Mouse (Mus musculus) heart, embryonic 15.5 days (tissue): Measurements from ENCODE around the gene Mrps26. TPM values are rescaled to one million over a fixed set of nuclear protein-coding genes. Genes with fewer than 3 reads are reported as not detected.

Source experiments
- ATAC-seq: fragments of 200-750 bp; cut with Nextera tagmentation; replicated peaks from 2 replicates; pipeline ENCODE4 v1.8.0; 2017; ENCODE audit warnings: low read depth, moderate TSS enrichment; ENCODE audit not compliant: insufficient number of reproducible peaks, insufficient read depth, low FRiP score
- H3K27ac ChIP-seq: fragments of 300-500 bp; sonication (generic); 2 replicates; pipeline ENCODE4 v1.5.1; 2015; ENCODE audit warnings: mild to moderate bottlenecking, inconsistent platforms
- H3K27me3 ChIP-seq: fragments of 300-500 bp; sonication (generic); 2 replicates; pipeline ENCODE4 v1.6.1; 2015; ENCODE audit warnings: inconsistent platforms
- H3K36me3 ChIP-seq: fragments of 300-500 bp; sonication (generic); 2 replicates; pipeline ENCODE4 v1.6.1; 2015; ENCODE audit warnings: mild to moderate bottlenecking, inconsistent platforms
- H3K4me1 ChIP-seq: fragments of 300-500 bp; sonication (generic); replicated peaks from 2 replicates; pipeline ENCODE4 v1.6.1; 2015; ENCODE audit warnings: inconsistent platforms
- H3K4me2 ChIP-seq: fragments of 300-500 bp; sonication (generic); 2 replicates; pipeline ENCODE4 v1.6.1; 2015; ENCODE audit warnings: inconsistent platforms, mild to moderate bottlenecking, moderate library complexity
- H3K4me3 ChIP-seq: fragments of 300-500 bp; sonication (generic); 2 replicates; pipeline ENCODE4 v1.5.1; 2015; ENCODE audit warnings: mild to moderate bottlenecking, inconsistent platforms
- H3K9ac ChIP-seq: fragments of 300-500 bp; sonication (generic); 2 replicates; pipeline ENCODE4 v1.6.1; 2015; ENCODE audit warnings: mild to moderate bottlenecking, inconsistent platforms
- H3K9me3 ChIP-seq: fragments of 300-500 bp; sonication (generic); replicated peaks from 2 replicates; pipeline ENCODE4 v1.6.1; 2016; ENCODE audit warnings: inconsistent platforms
- whole genome bisulfite sequencing: fragments of 180-500 bp; shearing (Covaris S2); methylation state at CpG from one replicate; pipeline ENCODE4 v1.1.7; 2015; ENCODE audit warnings: mixed read lengths; 5-methylcytosine and 5-hydroxymethylcytosine counted together
- polyA plus RNA-seq: library from polyadenylated mRNA; unstranded; fragments of >200 nt; fragmentation: Nextera tagmentation; extraction: Ambion mirVana; gene quantifications from 2 replicates; pipeline ENCODE4 v1.2.1, GENCODE M21; 2015

The Mrps26 gene
- polyA plus RNA-seq, 1 experiment from 2014 or later: 61.2 TPM

- WGBS: 89% methylated on average over 8 of the region's 8 CpGs
- no peak overlapping the region for H3K9ac ChIP-seq
- no peak for ATAC-seq
- H3K27ac ChIP-seq: no peak overlapping the region
- peaks cover 70% of the 10 kb centered on the region for H3K36me3 ChIP-seq
- no peaks in the 10 kb centered on the region for H3K9me3 ChIP-seq
- no peak overlapping the region for H3K4me3 ChIP-seq
- no peak overlapping the region for H3K4me2 ChIP-seq
- H3K4me1 ChIP-seq: no peaks in the 10 kb centered on the region
- no peaks in the 10 kb centered on the region for H3K27me3 ChIP-seq
Observed at GRCm38 (mm10) chr2:130538876-130539546, 24.5 kb upstream of the Mrps26 start.

DNA sequence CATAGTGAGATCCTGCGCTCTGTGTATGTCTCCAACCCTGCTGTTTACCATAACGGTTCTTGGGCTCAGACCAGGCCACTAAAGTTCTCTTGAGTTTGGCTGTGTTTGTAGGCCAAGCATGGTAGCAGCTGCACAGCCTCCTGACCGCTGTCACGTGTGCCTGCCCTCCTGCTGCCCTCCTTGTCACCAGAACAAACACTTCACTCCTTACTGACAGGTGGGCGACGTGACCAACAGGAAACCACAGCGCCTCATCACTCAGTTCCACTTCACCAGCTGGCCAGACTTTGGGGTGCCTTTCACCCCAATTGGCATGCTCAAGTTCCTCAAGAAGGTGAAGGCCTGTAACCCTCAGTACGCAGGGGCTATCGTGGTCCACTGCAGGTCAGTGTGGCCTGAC lies 23.3 kb upstream of the Mrps26 start:
- Histone ChIP-seq H3K4me1 (no peaks in the 10 kb centered on the region), H3K27me3 (no peaks in the 10 kb centered on the region), H3K9me3 (no peaks in the 10 kb centered on the region), H3K4me3 (no peak overlapping the region), H3K4me2 (no peak overlapping the region), H3K9ac (no peak overlapping the region), H3K27ac (no peak overlapping the region), H3K36me3 (peaks cover 72% of the 10 kb centered on the region)
- WGBS: 77% methylated on average over 9 of the region's 9 CpGs
- ATAC-seq: no peak

DNA sequence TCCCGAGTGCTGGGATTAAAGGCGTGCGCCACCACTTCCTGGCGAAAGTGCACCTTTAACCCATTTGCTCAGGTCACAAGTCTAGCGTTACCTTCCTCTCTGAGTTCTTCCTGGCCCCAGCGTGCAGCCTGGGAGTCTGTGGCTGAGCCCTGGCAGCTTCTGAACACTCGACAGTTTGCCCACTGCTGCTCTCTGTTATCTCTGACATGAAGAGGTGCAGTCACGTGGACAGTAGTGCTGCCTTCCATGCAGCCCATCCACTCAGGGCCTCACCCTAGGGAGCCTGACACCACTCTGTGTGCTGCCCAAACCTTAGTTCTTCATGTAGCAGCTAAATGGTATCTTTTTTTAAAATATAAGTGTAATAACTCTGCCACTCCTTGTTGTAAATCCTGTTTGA lies 16.6 kb upstream of the Mrps26 start:
- Histone ChIP-seq H3K9ac (no peak overlapping the region), H3K27ac (no peak overlapping the region), H3K36me3 (peaks cover 71% of the 10 kb centered on the region), H3K4me1 (no peaks in the 10 kb centered on the region), H3K4me3 (no peak overlapping the region), H3K27me3 (no peaks in the 10 kb centered on the region), H3K9me3 (no peaks in the 10 kb centered on the region), H3K4me2 (no peak overlapping the region)
- peak; percentile 81 for ATAC-seq
- WGBS: 58% methylated on average over 8 of the region's 8 CpGs

GRCm38 (mm10) chr2:130554841-130555240 lies 8.7 kb upstream of the Mrps26 start:
- no peaks in the 10 kb centered on the region for H3K27me3 ChIP-seq
- no peak overlapping the region for H3K9ac ChIP-seq
- no peaks in the 10 kb centered on the region for H3K9me3 ChIP-seq
- H3K4me2 ChIP-seq: no peak overlapping the region
- H3K4me3 ChIP-seq: no peak overlapping the region
- WGBS: 90% methylated on average over 7 of the region's 7 CpGs
- no peak overlapping the region for H3K27ac ChIP-seq
- no peak for ATAC-seq
- no peaks in the 10 kb centered on the region for H3K4me1 ChIP-seq
- H3K36me3 ChIP-seq: peaks cover 68% of the 10 kb centered on the region

DNA sequence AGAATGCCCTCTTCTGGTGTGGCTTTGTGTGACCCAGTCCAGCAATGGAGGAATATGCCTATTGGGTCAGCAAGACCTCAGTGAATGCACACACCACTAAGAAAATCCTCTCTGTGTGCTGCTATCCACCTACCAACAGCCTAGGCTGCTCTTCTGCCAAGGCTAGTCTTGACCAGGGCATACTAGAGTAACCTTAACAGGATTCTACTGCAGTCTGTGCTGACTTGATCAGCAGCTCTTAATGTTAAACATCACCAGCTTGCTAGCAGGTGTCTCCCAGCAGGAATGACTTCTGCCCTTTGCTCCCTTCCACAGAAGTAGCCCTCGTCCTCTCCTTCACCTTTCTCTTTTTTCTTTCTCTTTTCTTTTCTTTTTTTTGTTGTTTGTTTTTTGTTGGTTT lies 7.2 kb upstream of the Mrps26 start:
- no peak for ATAC-seq
- Histone ChIP-seq H3K4me2 (no peak overlapping the region), H3K4me3 (no peak overlapping the region), H3K4me1 (no peaks in the 10 kb centered on the region), H3K36me3 (peaks cover 65% of the 10 kb centered on the region), H3K27me3 (no peaks in the 10 kb centered on the region), H3K27ac (no peak overlapping the region), H3K9me3 (no peaks in the 10 kb centered on the region), H3K9ac (no peak overlapping the region)
- WGBS: 86% methylated on average over 1 of the region's 1 CpGs

GRCm38 (mm10) chr2:130557462-130557861 lies 6.1 kb upstream of the Mrps26 start:
- Histone ChIP-seq H3K4me3 (no peak overlapping the region), H3K9me3 (no peaks in the 10 kb centered on the region), H3K9ac (no peak overlapping the region), H3K27ac (no peak overlapping the region), H3K4me1 (no peaks in the 10 kb centered on the region), H3K36me3 (peaks cover 53% of the 10 kb centered on the region), H3K4me2 (no peak overlapping the region), H3K27me3 (no peaks in the 10 kb centered on the region)
- 95% methylated on average over 2 of the region's 2 CpGs for WGBS
- ATAC-seq: no peak

- no peak overlapping the region for H3K4me2 ChIP-seq
- H3K4me1 ChIP-seq: peaks cover 5% of the 10 kb centered on the region
- H3K9me3 ChIP-seq: no peaks in the 10 kb centered on the region
- H3K9ac ChIP-seq: no peak overlapping the region
- peaks cover 47% of the 10 kb centered on the region for H3K36me3 ChIP-seq
- no peaks in the 10 kb centered on the region for H3K27me3 ChIP-seq
- H3K27ac ChIP-seq: no peak overlapping the region
- ATAC-seq: no peak
- 64% methylated on average over 2 of the region's 2 CpGs for WGBS
- H3K4me3 ChIP-seq: no peak overlapping the region
Observed at GRCm38 (mm10) chr2:130558015-130558414, 5.5 kb upstream of the Mrps26 start.

DNA sequence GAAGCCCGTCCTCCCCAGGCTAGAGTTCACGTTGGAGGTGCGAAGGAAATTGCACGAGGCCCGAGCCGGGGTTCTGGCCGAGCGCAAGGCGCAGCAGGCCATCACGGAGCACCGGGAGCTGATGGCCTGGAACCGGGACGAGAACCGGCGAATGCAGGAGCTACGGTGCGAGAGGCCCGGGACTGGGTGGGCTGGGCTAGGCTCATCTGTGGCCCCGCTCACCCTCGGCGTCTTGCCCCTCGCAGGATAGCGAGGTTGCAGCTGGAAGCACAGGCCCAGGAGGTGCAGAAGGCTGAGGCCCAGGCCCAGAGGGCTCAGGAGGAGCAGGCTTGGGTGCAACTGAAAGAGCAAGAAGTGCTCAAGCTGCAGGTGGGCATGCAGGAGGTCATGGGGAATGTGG lies 521 bp downstream of the Mrps26 start:
- H3K9ac ChIP-seq: peak overlapping the region; percentile 92
- H3K4me1 ChIP-seq: peaks cover 19% of the 10 kb centered on the region
- H3K9me3 ChIP-seq: no peaks in the 10 kb centered on the region
- peak overlapping the region; percentile 88 for H3K27ac ChIP-seq
- peak overlapping the region; percentile 93 for H3K4me2 ChIP-seq
- no peaks in the 10 kb centered on the region for H3K27me3 ChIP-seq
- H3K4me3 ChIP-seq: peak overlapping the region; percentile 97
- 1% methylated on average over 23 of the region's 23 CpGs for WGBS
- peak; percentile 5; the same call in 1 of the 2 replicates for ATAC-seq
- H3K36me3 ChIP-seq: peaks cover 8% of the 10 kb centered on the region; the same call in 1 of the 2 replicates

DNA sequence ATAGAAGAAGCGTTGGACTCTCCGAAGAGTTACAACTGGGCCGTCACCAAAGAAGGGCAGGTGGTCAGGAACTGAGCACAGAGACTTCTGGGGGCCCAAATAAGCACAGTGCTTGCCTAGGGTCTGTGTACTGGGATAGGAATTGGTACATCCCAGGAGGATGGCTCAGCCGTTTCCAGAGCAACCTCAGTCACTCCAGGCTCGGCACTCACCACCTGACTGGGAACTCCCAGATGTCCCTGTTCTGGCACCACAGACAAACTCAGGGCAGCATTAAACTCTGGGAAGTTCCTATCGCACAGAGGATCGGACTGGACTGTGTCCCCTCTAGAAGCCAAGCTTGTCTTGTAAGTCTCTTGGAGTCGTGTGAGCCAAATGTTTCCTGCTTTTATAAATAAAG lies 1.4 kb downstream of the Mrps26 start:
- no peaks in the 10 kb centered on the region for H3K9me3 ChIP-seq
- H3K27ac ChIP-seq: no peak overlapping the region
- peak overlapping the region; percentile 97; the same call in 1 of the 2 replicates for H3K4me3 ChIP-seq
- ATAC-seq: no peak
- peaks cover 8% of the 10 kb centered on the region; the same call in 1 of the 2 replicates for H3K36me3 ChIP-seq
- WGBS: 83% methylated on average over 8 of the region's 8 CpGs
- no peaks in the 10 kb centered on the region for H3K27me3 ChIP-seq
- peaks cover 19% of the 10 kb centered on the region for H3K4me1 ChIP-seq
- peak overlapping the region; percentile 93 for H3K4me2 ChIP-seq
- no peak overlapping the region for H3K9ac ChIP-seq

- Histone ChIP-seq H3K9ac (no peak overlapping the region), H3K9me3 (no peaks in the 10 kb centered on the region), H3K4me2 (no peak overlapping the region), H3K4me3 (no peak overlapping the region), H3K36me3 (peaks cover 8% of the 10 kb centered on the region; the same call in 1 of the 2 replicates), H3K27me3 (peaks cover 12% of the 10 kb centered on the region; the same call in 1 of the 2 replicates), H3K27ac (no peak overlapping the region), H3K4me1 (peaks cover 12% of the 10 kb centered on the region)
- 77% methylated on average over 4 of the region's 4 CpGs for WGBS
- ATAC-seq: no peak
Observed at GRCm38 (mm10) chr2:130568921-130569320, 5.4 kb downstream of the Mrps26 start.

GRCm38 (mm10) chr2:130569926-130570325 lies 6.4 kb downstream of the Mrps26 start:
- peaks cover 3% of the 10 kb centered on the region for H3K4me1 ChIP-seq

GRCm38 (mm10) chr2:130574960-130575359 lies 11.4 kb downstream of the Mrps26 start:
- peaks cover 66% of the 10 kb centered on the region for H3K27me3 ChIP-seq
- H3K27ac ChIP-seq: no peak overlapping the region
- no peak for ATAC-seq
- no peaks in the 10 kb centered on the region for H3K9me3 ChIP-seq
- H3K36me3 ChIP-seq: no peaks in the 10 kb centered on the region
- H3K9ac ChIP-seq: no peak overlapping the region
- H3K4me2 ChIP-seq: no peak overlapping the region
- peaks cover 26% of the 10 kb centered on the region for H3K4me1 ChIP-seq
- no peak overlapping the region for H3K4me3 ChIP-seq
- WGBS: 81% methylated on average over 5 of the region's 5 CpGs

More at GRCm38 (mm10) chr2:130569926-130570325, 6.4 kb downstream of the Mrps26 start:
- no peak for ATAC-seq
- Histone ChIP-seq H3K27ac (no peak overlapping the region), H3K4me3 (no peak overlapping the region), H3K36me3 (peaks cover 8% of the 10 kb centered on the region; the same call in 1 of the 2 replicates), H3K4me2 (no peak overlapping the region), H3K9ac (no peak overlapping the region), H3K9me3 (no peaks in the 10 kb centered on the region), H3K27me3 (peaks cover 16% of the 10 kb centered on the region)
